Mouse (Mus musculus): ENCODE data around the gene Sh2d5.

Gene Sh2d5

DNA sequence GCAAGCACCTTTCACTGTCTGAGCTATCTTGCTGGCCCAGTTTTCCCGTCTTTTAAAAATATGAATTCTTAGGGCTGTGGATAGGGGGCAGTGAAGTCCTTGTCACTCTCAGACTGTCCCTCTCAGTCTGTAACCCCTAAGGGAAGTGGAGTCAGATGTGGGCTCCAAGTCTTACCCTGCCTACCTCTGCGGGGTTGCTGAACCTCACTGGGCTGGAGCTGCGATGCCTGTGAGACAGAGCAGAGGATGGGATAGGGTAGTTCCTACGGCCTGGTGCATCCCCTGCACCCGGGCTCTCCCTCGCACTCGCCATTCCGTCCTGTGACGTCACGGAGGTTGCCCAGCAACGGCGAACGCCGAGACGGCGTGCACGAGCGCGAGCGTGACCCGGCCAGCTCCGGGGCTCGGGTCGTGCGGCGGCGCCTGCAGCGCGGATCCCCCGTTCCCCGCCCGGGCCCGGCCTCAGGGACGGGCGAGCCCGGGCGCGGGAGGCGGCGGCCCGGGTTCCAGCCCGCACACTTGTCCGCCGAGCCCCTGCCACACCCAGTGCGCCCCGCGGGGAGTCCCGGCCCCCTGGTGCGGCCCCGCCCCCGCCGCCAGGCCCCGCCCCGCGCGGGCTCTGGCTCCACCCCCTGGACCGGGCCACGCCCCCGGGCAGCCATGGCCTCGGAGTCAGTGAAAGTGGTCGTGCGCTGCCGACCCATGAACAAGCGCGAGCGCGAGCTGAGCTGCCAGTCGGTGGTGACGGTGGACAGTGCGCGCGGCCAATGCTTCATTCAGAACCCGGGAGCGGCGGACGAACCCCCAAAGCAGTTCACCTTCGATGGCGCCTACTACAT, 11.9 kb downstream of the Sh2d5 start:
- DNase-seq, result peak; percentile 80 to 93

- DNase-seq, result no peak
Measured at GRCm38 (mm10) chr4:138267869-138268268, 17.7 kb downstream of the Sh2d5 start.

- no peak for DNase-seq
Measured at GRCm38 (mm10) chr4:138272011-138272997, 22.1 kb downstream of the Sh2d5 start.

DNA sequence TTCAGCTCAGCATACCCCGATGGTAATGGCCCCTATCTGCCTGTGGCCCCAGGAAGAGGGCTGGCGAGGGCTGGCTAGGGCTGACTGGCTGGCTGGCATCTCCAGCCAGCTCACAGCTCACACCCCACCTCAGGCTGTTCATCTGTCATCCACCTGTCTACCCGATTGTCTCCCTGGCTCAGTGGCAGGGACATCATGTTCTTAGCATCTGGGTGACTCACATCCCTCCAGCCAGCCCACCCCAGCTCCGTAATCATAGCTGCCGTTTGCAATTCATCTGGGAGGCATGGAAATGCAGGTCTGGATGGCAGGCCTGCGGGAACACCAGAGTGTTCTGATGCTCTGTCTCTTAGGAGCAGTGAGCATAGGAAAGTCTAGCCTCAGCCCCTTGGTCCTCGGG, 28.1 kb downstream of the Sh2d5 start:
- DNase-seq, result no peak

DNA sequence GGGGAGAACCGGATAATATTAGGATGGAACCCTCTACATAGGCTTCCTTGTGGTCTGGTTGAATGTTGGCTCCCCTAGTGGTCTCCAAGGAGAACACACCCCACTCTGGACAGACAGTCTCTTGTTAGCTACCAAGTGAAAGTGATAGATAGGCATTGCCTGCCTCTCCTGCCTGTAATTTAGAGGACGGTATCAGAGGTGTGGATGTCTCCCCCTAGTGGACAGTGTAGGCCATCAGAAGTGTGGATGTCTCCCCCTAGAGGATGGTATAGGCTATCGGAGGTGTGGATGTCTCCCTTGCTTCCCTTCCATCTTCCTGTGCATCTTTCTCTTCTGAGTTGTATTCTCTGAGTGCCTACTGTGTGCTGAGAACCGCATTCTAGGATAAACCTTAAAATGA, 32.6 kb downstream of the Sh2d5 start:
- DNase-seq, result peak; percentile 62 to 68

- DNase-seq, result no peak
Measured at GRCm38 (mm10) chr4:138286411-138286810, 36.2 kb downstream of the Sh2d5 start.

GRCm38 (mm10) chr4:138288691-138289090, 38.5 kb downstream of the Sh2d5 start:
- no peak for DNase-seq

DNA sequence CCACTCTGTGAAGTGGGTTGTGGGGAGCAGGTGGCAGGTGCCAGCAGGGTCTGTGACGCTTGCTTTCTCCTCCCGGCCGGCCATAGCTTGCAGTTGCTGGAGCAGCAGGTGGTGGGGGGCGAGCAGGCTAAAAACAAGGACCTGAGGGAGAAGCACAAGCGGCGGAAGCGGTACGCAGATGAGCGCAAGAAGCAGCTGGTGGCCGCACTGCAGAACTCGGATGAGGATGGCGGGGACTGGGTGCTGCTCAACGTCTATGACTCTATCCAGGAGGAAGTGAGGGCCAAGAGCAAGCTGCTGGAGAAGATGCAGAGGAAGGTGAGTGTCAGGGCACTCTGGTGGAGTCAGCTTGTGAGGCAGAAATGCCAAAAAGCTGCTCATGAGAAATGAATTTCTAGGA, 41.8 kb downstream of the Sh2d5 start:
- DNase-seq, result no peak

DNA sequence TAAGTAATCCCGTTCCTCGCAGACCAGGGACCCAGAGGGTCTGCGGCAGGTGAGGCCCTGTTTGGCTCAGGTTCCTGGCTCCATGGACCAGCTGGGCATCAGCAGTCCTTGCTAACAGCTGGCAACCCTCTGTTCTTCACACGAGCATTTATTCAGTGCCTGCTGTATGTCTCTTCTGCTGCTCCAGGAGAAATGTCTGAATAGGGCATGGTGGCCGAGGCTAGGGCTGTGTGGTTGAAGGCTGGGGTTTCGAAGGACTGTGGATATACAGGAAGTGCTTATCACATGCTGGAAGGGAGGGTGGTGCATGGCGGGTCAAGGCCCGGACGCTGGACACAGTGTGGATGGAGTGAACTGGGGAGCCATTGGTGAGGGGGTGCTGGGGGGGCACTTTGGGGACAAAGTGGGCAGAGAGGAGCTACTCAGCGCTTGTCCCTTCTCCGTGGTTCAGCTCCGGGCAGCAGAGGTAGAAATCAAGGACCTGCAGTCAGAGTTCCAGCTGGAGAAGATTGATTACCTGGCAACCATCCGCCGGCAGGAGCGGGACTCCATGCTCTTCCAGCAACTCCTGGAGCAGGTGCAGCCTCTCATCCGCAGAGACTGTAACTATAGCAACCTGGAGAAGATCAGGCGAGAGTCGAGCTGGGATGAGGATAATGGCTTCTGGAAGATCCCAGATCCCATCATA, 43.2 kb downstream of the Sh2d5 start:
- DNase-seq, result no peak

- DNase-seq, result no peak
Measured at GRCm38 (mm10) chr4:138293949-138294550, 43.8 kb downstream of the Sh2d5 start.

- no peak for DNase-seq
Measured at GRCm38 (mm10) chr4:138301271-138301780, 51.1 kb downstream of the Sh2d5 start.

DNA sequence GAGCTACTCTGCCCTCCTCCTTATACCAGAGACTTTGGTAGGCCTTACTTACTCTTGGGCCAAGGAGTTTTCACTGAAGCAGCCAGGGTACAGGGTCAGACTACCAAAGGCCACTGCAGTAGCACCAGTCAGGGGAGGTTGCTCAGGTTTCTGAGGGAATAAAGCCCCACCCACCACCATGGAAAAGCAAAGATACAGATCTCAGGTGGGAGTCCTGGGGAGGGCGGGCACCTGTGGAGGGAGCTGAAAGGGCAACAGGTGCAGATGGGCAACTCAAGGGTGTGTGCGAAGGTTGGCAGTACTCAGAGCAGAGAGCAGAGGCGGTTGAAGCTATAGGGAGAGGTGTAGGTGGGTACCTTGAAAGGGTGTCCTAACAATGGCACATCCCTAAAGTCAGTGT, 52.8 kb downstream of the Sh2d5 start:
- no peak for DNase-seq

GRCm38 (mm10) chr4:138303742-138304141, 53.5 kb downstream of the Sh2d5 start:
- DNase-seq, result no peak

DNA sequence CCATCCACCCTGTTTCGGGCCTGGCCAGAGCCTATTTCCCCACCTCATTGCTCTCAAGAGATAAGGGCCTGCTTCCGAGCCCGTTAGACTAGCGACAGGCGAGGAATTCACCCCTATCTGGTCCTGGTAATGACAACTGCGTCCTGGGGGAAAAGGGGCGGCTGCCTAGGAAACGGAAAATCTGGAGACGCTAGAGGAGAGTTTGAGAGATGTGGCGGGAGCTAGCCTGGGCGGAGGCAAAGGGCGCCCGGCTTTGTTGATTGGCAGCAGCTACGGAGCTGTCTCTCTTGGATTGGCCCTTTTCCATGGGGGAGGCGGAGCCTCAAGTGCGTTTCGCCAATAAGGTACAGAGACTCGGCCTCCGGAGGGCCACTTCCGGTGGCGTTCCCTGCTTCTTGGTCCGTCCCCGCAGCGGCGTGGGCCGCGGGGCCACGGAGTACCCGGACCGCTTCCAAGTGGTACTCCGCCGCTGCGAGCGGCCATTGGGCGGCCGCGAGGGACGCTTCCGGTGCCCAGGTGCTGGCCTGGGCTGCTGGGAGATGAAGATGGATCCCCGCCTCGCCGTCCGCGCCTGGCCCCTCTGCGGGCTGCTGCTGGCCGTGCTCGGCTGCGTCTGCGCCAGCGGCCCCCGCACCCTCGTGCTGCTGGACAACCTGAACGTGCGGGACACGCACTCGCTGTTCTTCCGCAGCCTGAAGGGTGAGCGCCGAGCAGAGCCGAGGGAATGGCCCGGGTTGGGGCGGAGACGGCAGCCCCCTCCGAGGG, 54.3 kb downstream of the Sh2d5 start, which contains the start of gene Ddost:
Gene Ddost (plus strand): TSS at position 391 of the 765 bp plus-strand sequence.
- DNase-seq, result peak; percentile 99 to 100

DNA sequence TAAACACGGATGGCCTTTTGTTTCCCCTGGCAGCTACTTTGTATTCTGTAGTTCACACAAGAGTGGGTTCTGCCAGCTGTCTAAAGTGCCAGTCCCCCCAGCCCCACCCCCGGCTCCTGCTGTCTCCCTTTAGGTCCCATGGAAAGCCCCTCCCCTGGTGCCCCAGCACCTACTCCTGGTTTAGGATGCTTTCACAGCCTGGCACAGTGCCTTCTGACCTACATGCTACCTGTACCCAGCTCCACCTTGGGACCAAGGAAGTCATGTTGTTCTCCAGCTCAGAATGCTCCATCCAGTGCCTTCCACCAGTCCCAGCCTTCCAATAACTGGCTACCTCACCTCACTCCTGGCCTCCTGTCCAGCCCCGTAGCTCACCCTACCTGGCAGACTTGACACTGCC, 56.8 kb downstream of the Sh2d5 start:
- no peak for DNase-seq

GRCm38 (mm10) chr4:138307739-138308138, 57.5 kb downstream of the Sh2d5 start:
- no peak for DNase-seq

GRCm38 (mm10) chr4:138310311-138310910, 60.2 kb downstream of the Sh2d5 start:
- no peak for DNase-seq
